Mouse (Mus musculus): ENCODE measurements around the gene Eif2ak4.

DNA sequence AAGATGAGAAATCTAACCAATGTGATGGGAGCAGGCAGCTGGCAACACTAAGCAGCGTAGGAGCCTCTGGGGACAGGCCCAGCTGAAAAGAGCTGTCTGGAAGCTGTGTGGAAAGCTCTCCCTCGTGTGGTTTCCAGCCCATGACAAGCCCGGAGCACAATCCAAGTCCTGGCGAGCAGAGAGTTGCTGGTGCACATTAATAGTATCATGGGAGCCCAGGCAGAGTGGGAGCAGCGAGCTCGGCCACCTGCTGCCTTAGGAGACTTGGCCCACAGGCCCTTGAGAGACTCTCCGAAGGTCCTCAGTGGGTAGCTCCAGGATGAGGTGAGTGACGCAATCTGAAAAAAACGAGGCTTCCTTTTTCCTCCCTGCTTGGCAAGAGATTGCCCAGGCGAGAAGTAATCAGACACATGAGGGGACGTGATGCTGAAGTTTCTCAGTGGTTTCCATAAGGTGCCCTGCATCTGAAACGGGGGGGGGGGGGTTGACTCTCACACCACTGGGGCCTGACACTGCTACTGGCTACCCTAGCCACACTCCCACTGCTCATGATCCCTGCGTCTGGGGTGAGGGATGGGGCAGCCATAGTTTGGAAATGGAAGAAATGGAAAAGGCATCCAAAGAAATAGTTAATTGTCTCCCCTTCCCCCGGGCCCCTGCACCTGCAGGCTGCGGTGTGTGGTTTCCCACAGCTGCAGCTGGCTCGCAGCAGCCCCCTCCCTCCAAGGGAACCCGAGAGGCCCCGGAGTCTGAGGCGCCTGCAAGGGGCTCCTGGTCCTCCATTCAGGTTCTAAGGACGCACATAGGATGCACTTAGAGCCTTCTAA, 110.9 kb downstream of the Eif2ak4 start:
- TF ChIP-seq CTCF (IDR thresholded peaks at IDR 0.05; ENCODE audit: low read depth) (peak; percentile 16; the same call in 1 of the 2 replicates), EP300 (optimal IDR thresholded peaks at IDR 0.05) (no peak)
